Mouse (Mus musculus): ENCODE results near the gene Wdr3. TPM values are rescaled to one million over a fixed set of nuclear protein-coding genes. Genes with fewer than 3 reads are reported as not detected.
A peak's percentile ranks its signal among the peaks of the same experiment; 100 is the strongest.

The Wdr3 gene
- 17.0 and 18.2 TPM in 2 replicates for polyA plus RNA-seq (2012; rRNA removed)

- DNase-seq (ENCODE audit: low spot score): peak; percentile 86
Observed at GRCm38 (mm10) chr3:100162315-100163105, at the start of gene Wdr3, which contains the start of gene Gdap2. Gene Wdr3, minus strand, starts transcription at chr3:100162407. Gene Gdap2, plus strand, starts transcription at chr3:100162381.

GRCm38 (mm10) chr3:100206973-100207372 lies 44.8 kb upstream of the Wdr3 start:
- no peak for DNase-seq (ENCODE audit: low spot score)

- DNase-seq (ENCODE audit: low spot score): no peak
Observed at GRCm38 (mm10) chr3:100201554-100201953, 39.3 kb upstream of the Wdr3 start.

GRCm38 (mm10) chr3:100194210-100194609 lies 32.0 kb upstream of the Wdr3 start:
- DNase-seq (ENCODE audit: low spot score): no peak

GRCm38 (mm10) chr3:100189861-100190260 lies 27.7 kb upstream of the Wdr3 start:
- no peak for DNase-seq (ENCODE audit: low spot score)

GRCm38 (mm10) chr3:100189444-100189843 lies 27.2 kb upstream of the Wdr3 start:
- no peak for DNase-seq (ENCODE audit: low spot score)

- no peak for DNase-seq (ENCODE audit: low spot score)
Observed at GRCm38 (mm10) chr3:100180471-100180870, 18.3 kb upstream of the Wdr3 start.

- DNase-seq (ENCODE audit: low spot score): no peak
Observed at GRCm38 (mm10) chr3:100176031-100176430, 13.8 kb upstream of the Wdr3 start.

GRCm38 (mm10) chr3:100164991-100165390 lies 2.8 kb upstream of the Wdr3 start:
- no peak for DNase-seq (ENCODE audit: low spot score)

- DNase-seq (ENCODE audit: low spot score): no peak
Observed at GRCm38 (mm10) chr3:100163556-100163955, 1.3 kb upstream of the Wdr3 start.

GRCm38 (mm10) chr3:100161665-100162314 lies 417 bp downstream of the Wdr3 start:
- no peak for DNase-seq (ENCODE audit: low spot score)

- no peak for DNase-seq (ENCODE audit: low spot score)
Observed at GRCm38 (mm10) chr3:100160682-100161445, 1.3 kb downstream of the Wdr3 start.

- no peak for DNase-seq (ENCODE audit: low spot score)
Observed at GRCm38 (mm10) chr3:100122445-100122844, 39.8 kb downstream of the Wdr3 start.

GRCm38 (mm10) chr3:100121961-100122360 lies 40.2 kb downstream of the Wdr3 start:
- no peak for DNase-seq (ENCODE audit: low spot score)

- no peak for DNase-seq (ENCODE audit: low spot score)
Observed at GRCm38 (mm10) chr3:100118681-100119080, 43.5 kb downstream of the Wdr3 start.

GRCm38 (mm10) chr3:100106736-100107135 lies 55.5 kb downstream of the Wdr3 start:
- no peak for DNase-seq (ENCODE audit: low spot score)

- DNase-seq (ENCODE audit: low spot score): no peak
Observed at GRCm38 (mm10) chr3:100102386-100103092, 59.7 kb downstream of the Wdr3 start.
